Mouse (Mus musculus) intestine, postnatal 0 days (tissue): ENCODE measurements at regions not wholly inside any gene's neighbourhood (a gene's known extent, or its start where the extent isn't known, plus 50 kb on each side); places are given as distances from the start of the nearest gene placed in this dataset.
"Not testable (repeated sequence)": the region's sequence is repeated elsewhere in the genome, so short reads cannot be mapped to it uniquely, and the experiment has no call there.

Source experiments
- ATAC-seq: fragments of 200-750 bp; cut with Nextera tagmentation; 2 replicates; pipeline ENCODE4 v1.8.0; 2017; ENCODE audit warnings: mild to moderate bottlenecking, moderate TSS enrichment, moderate library complexity
- H3K27ac ChIP-seq: fragments of 300-500 bp; sonication (generic); 2 replicates; pipeline ENCODE4 v1.5.1; 2014; ENCODE audit warnings: mild to moderate bottlenecking, low read depth, low read length, moderate library complexity
- H3K27me3 ChIP-seq: fragments of 300-500 bp; sonication (generic); replicated peaks from 2 replicates; pipeline ENCODE4 v1.6.1; 2014; ENCODE audit warnings: low read length, mixed read lengths; ENCODE audit not compliant: control insufficient read depth, insufficient read depth
- H3K36me3 ChIP-seq: fragments of 300-500 bp; sonication (generic); 2 replicates; pipeline ENCODE4 v1.6.1; 2014; ENCODE audit warnings: mild to moderate bottlenecking, moderate library complexity; ENCODE audit not compliant: control insufficient read depth, insufficient read depth
- H3K4me1 ChIP-seq: fragments of 300-500 bp; sonication (generic); replicated peaks from 2 replicates; pipeline ENCODE4 v1.6.1; 2014; ENCODE audit warnings: antibody characterized with exemption, low read length, mixed read lengths; ENCODE audit not compliant: control insufficient read depth, insufficient read depth
- H3K4me2 ChIP-seq: fragments of 300-500 bp; sonication (generic); replicated peaks from 2 replicates; pipeline ENCODE4 v1.6.1; 2014; ENCODE audit warnings: low read depth, mild to moderate bottlenecking, moderate library complexity
- H3K4me3 ChIP-seq: fragments of 300-500 bp; sonication (generic); 2 replicates; pipeline ENCODE4 v1.5.1; 2014; ENCODE audit warnings: low read depth, low read length
- H3K9ac ChIP-seq: fragments of 300-500 bp; sonication (generic); 2 replicates; pipeline ENCODE4 v1.6.1; 2014; ENCODE audit warnings: mild to moderate bottlenecking, low read depth, low read length
- H3K9me3 ChIP-seq: fragments of 300-500 bp; sonication (generic); 2 replicates; pipeline ENCODE4 v1.6.1; 2016; ENCODE audit warnings: mixed run types; ENCODE audit not compliant: control insufficient read depth
- CTCF ChIP-seq: sonication (generic); IDR thresholded peaks from 2 replicates; pipeline ENCODE4 v1.5.1; 2016; ENCODE audit warnings: low read depth, mild to moderate bottlenecking, control low read depth, antibody characterized with exemption, moderate library complexity
- WGBS: fragments of 180-500 bp; shearing (Covaris S2); extraction: QIAGEN DNeasy Blood & Tissue Kit; methylation state at CpG from one replicate; pipeline ENCODE4 v1.1.7; 2014; 5-methylcytosine and 5-hydroxymethylcytosine counted together

DNA sequence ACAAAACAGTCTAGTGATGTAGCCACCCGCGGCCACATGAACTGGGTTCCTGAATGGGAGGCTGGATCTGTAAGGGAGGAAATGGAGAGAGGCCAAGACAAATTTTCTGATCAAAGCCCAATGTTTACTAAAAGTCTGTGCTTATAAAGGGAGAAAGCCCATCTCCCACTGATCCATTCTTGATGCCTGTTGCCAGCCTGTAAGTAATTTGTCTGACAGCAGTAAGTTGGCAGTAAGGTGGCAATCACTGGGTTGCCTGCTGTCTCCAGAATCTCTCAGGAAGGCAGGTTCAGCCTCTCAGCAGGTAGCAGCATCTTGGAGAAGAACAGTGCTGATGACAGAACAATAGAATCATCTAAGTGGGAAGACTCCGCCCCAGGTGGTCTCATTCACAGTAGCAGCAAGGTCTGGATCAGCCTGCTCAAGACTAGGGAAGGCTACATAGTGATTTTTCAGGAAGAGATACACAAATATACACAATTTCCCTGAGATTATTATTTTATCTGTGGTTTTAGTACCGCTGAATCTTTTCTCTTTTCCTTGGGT lies 327.9 kb downstream of the Impad1 start:
- Histone ChIP-seq H3K9me3 (no peaks in the 10 kb centered on the region), H3K4me1 (no peaks in the 10 kb centered on the region), H3K36me3 (no peaks in the 10 kb centered on the region), H3K27me3 (no peaks in the 10 kb centered on the region), H3K4me2 (no peak overlapping the region), H3K27ac (no peak overlapping the region), H3K4me3 (no peak overlapping the region), H3K9ac (no peak overlapping the region)
- 81% methylated on average over 4 of the region's 4 CpGs for WGBS
- ATAC-seq, result no peak
- no peak for TF ChIP-seq CTCF

DNA sequence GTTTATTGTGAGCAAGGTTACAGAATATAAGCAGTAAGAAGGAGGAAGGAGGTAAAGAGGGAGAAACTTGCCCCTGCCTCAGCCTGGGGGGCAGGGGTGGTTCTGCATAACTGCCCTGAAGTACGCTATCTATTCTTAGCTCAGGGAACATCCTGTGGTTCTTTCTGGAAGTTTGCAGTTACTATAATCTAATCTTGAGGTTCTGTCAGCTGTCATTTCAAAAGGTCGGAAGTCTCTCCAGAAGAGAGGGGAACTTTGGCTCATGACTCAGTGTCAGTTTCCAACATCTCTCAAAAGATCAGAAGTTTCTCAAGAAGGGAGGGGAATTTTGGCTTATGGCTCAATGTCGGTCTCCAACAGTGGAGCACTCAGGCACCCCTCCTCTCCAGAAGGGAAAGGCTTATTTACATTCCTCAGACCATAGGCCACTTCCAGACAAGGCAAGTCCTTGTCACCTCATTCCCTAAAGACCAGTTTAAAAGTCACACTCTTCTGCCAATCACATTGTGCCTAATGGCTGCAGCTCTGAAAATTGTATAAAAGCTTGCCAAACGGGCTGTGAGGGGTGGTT lies 328.9 kb downstream of the Impad1 start:
- WGBS, result 63% methylated on average over 4 of the region's 4 CpGs
- Histone ChIP-seq H3K27me3 (no peaks in the 10 kb centered on the region), H3K9ac (no peak overlapping the region), H3K4me2 (no peak overlapping the region), H3K4me1 (no peaks in the 10 kb centered on the region), H3K27ac (no peak overlapping the region), H3K36me3 (no peaks in the 10 kb centered on the region), H3K9me3 (no peaks in the 10 kb centered on the region), H3K4me3 (no peak overlapping the region)
- no peak for ATAC-seq
- no peak for TF ChIP-seq CTCF

DNA sequence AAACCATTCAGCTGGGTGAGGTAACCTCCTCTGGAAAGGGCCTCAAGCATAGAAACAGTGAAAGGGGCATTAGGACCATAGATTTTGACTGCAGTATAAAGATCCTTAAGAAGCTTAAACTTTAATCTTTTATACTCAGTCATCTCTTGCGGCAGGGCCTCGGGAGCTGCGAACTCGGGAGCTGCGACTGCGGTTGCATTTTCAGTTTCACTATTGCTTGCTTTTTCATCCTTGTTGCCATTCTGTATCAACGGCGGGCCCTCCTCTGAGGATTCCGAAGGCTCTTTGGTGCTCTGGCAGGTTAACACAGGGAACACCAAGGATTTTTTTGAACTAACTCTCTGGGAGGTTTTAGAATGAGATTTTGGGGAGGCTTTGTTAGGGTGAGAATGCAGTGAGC lies 333.9 kb downstream of the Impad1 start:
- H3K9me3 ChIP-seq, result no peaks in the 10 kb centered on the region
- H3K9ac ChIP-seq, result no peak overlapping the region
- no peaks in the 10 kb centered on the region for H3K36me3 ChIP-seq
- H3K27me3 ChIP-seq, result no peaks in the 10 kb centered on the region
- no peak overlapping the region for H3K4me3 ChIP-seq
- no peak overlapping the region for H3K4me2 ChIP-seq
- ATAC-seq, result no peak
- no peak overlapping the region for H3K27ac ChIP-seq
- no peaks in the 10 kb centered on the region for H3K4me1 ChIP-seq
- TF ChIP-seq CTCF, result no peak
- 88% methylated on average over 9 of the region's 9 CpGs for WGBS

DNA sequence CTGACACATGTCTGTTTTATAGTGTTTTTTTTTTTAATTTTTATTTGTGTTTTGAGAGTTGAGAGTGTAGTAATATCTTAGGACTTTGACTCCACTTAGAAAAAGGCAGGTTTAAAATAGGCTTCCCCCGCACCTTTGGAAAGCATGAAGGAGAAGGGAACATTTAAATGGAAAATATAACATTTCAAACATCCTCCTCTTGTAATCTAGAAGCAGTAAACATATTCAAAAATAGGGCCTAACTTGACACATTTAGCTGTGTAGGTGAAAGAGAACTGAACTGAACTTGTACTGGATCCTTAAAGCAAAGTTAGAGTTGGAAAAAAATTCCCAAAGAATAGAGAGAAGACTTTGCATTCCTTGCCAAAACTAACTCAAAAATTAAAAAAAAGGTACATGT lies 343.1 kb downstream of the Impad1 start:
- WGBS, result 95% methylated on average over 1 of the region's 1 CpGs
- Histone ChIP-seq H3K9ac (no peak overlapping the region), H3K4me3 (no peak overlapping the region), H3K27me3 (no peaks in the 10 kb centered on the region), H3K27ac (no peak overlapping the region), H3K4me2 (no peak overlapping the region), H3K9me3 (no peaks in the 10 kb centered on the region), H3K36me3 (no peaks in the 10 kb centered on the region), H3K4me1 (no peaks in the 10 kb centered on the region)
- no peak for ATAC-seq
- no peak for TF ChIP-seq CTCF

DNA sequence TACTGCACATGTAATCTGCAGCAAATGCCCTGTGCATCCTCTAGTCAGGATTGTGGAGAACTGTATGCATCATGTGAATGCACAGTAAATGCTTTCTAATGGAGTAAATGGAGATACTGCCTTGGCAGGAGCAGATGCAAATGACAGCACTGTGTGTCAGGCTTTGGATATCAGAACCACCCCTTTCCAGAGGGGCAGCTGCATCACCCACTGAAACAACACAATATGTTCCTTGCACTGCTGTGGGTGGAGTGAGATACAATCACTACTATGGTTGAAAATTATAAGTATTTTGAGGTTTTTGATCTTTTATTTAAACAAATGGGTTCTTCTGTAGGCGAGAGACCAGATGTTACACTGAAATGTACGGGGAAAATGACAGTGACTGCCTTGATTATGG lies 350.5 kb downstream of the Impad1 start:
- no peak overlapping the region for H3K9ac ChIP-seq
- no peaks in the 10 kb centered on the region for H3K4me1 ChIP-seq
- no peaks in the 10 kb centered on the region for H3K27me3 ChIP-seq
- no peak overlapping the region for H3K27ac ChIP-seq
- TF ChIP-seq CTCF, result no peak
- WGBS, result 80% methylated on average over 2 of the region's 2 CpGs
- ATAC-seq, result no peak
- H3K36me3 ChIP-seq, result no peaks in the 10 kb centered on the region
- no peaks in the 10 kb centered on the region for H3K9me3 ChIP-seq
- no peak overlapping the region for H3K4me3 ChIP-seq
- H3K4me2 ChIP-seq, result no peak overlapping the region

DNA sequence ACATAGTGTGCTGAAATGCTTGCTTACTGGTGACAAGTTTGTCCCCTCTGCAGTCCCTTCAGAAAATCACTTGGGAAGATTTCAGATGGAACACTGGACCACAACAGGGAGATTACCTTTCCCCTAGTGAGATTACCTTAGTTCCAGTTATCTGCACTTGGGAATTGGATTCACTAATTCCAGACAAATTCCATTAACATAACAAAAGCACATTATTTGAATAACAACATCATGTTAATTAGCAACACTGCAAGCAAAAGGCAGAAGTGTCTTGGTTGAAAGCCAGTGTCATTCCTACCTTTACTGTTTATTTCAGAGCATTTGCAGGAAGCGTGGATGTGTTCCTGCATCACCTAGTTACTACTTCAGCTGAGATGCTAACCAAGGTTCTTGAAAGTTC lies 355.6 kb downstream of the Impad1 start:
- no peak overlapping the region for H3K4me2 ChIP-seq
- no peaks in the 10 kb centered on the region for H3K4me1 ChIP-seq
- H3K36me3 ChIP-seq, result no peaks in the 10 kb centered on the region
- no peak for ATAC-seq
- no peaks in the 10 kb centered on the region for H3K9me3 ChIP-seq
- no peak for TF ChIP-seq CTCF
- H3K4me3 ChIP-seq, result no peak overlapping the region
- no peak overlapping the region for H3K9ac ChIP-seq
- WGBS, result 78% methylated on average over 1 of the region's 1 CpGs
- no peaks in the 10 kb centered on the region for H3K27me3 ChIP-seq
- H3K27ac ChIP-seq, result no peak overlapping the region

DNA sequence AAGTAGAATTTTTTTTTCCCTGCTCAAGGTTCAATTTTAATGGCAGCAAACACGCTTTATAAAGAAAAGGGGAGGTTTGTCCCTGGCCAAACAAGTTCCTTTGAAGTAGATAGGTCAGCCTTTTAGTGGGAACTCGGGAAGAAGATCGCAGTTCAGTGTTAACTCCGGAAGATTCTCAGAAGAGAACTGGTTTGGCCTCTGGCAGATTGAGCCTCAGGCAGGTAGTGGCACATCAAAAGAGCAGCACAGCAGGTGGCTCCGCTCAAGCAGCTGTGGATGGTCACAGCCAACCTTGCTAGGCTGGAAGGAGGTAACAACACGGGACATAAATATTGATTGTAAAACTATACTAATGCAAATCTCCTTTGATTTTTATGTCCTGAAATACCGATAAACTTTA lies 347.2 kb upstream of the Sdr16c6 start:
- H3K9ac ChIP-seq, H3K9me3 ChIP-seq, H3K27ac ChIP-seq, H3K36me3 ChIP-seq, H3K4me2 ChIP-seq, H3K27me3 ChIP-seq, H3K4me3 ChIP-seq, H3K4me1 ChIP-seq, ATAC-seq: not testable (repeated sequence)
- WGBS, result 36% methylated on average over 7 of the region's 7 CpGs
